Mouse (Mus musculus) bone marrow, adult 2 months (tissue): ENCODE measurements around the gene Usb1. TPM values are rescaled to one million over a fixed set of nuclear protein-coding genes. Genes with fewer than 3 reads are reported as not detected.

Experiments used
- H3K27ac ChIP-seq: fragments of 200-500 bp; 2 replicates; pipeline ENCODE4 v1.5.1; 2012; ENCODE audit warnings: low read depth, mild to moderate bottlenecking, control low read depth, inconsistent platforms, low read length; ENCODE audit not compliant: control insufficient read depth, poor library complexity, insufficient read depth
- H3K4me1 ChIP-seq: fragments of 200-500 bp; 2 replicates; pipeline ENCODE4 v1.6.1; 2011; ENCODE audit warnings: low read length; ENCODE audit not compliant: control insufficient read depth, insufficient read depth
- H3K4me3 ChIP-seq: fragments of 200-500 bp; replicated peaks from 2 replicates; pipeline ENCODE3; 2011; ENCODE audit warnings: mild to moderate bottlenecking, low read depth, low read length, control low read depth; ENCODE audit not compliant: control insufficient read depth
- CTCF ChIP-seq: fragments of 200-500 bp; IDR thresholded peaks from 2 replicates; pipeline ENCODE4 v1.5.1; 2011; ENCODE audit warnings: low read length, control low read depth; ENCODE audit not compliant: control insufficient read depth, insufficient read depth
- POLR2A ChIP-seq: fragments of 200-500 bp; IDR thresholded peaks from 2 replicates; pipeline ENCODE4 v1.6.1; 2011; ENCODE audit warnings: low read depth, mild to moderate bottlenecking, control low read depth, low read length, borderline replicate concordance; ENCODE audit not compliant: control insufficient read depth
- WGBS: fragments of 180-500 bp; shearing (Covaris S2); methylation state at CpG from one replicate; pipeline ENCODE4 v1.1.7; 2018; 5-methylcytosine and 5-hydroxymethylcytosine counted together
- polyA plus RNA-seq: library from polyadenylated mRNA; stranded (reverse); fragments of >200 nt; gene quantifications from 2 replicates; pipeline ENCODE4 v1.2.4, GENCODE M21; 2011; ENCODE audit warnings: low replicate concordance; ENCODE audit not compliant: missing spikeins, insufficient read depth, insufficient read length

Usb1 gene
- polyA plus RNA-seq, 1 experiment: 20.2 TPM

DNA sequence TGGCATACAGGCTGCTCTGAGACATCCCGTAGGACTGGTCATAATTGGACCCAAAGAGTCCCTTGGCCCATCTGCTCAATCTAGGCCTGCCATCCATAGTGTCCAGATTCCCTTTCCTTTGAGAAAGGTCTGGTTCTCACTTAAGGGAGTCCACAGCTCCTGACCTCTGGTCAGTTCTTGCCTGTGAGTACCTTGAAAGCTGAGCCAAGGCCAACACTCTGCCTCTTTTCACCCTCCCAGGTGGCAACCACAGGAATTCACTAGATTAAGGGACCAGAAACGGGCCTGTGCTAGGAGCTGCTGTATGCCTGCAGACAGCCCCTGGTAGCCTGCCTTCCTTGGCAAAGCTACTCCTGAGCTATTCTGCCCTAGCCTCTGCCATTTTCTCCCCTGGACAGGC is 22.5 kb downstream of the Usb1 start:
- no peaks in the 10 kb centered on the region; the same call in 1 of the 2 replicates for H3K4me1 ChIP-seq
- no peak overlapping the region for H3K27ac ChIP-seq
- TF ChIP-seq POLR2A: no peak
- TF ChIP-seq CTCF: no peak
- H3K4me3 ChIP-seq: no peak overlapping the region
- 80% methylated on average over 2 of the region's 2 CpGs for WGBS

DNA sequence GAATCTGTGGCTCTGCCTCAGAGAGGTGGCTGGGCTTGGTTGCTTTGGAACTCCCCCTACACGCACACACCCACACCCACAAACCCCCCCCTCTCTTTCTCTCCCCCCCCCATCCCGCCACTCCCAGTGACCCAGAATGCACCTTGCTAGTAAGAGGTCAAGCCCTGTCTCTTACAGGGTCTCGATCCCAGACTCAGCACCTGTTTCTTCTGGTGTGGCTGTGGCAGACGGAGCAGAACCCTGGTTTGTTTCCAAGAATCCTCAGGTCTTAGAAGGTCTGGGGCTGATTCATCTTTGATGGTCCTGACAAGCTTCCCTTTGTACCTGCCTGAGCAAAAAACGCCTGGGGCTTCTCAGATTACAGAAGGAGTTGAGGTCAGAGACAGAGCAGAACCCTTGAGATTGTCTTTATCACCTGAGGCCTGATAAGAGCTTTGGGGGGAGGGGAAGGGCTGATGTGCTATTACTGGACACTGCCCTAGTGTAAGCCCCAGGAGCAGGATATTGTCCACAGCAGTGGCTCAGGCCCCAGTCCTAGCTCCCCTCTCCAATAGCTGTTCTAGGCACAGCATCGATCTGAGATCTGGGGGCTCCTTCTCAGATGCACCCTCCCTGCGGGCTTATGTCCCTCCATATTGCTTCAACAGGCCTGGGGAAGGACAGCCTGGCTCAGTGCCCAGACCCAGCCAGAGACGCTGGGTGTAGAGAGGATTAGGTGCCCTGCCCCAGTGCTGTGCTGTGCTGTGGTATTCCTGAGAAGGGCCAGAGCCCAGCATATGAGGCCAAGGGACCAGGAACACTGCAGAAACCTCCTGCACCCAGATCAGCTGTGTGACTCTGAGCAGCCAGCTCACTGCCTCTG is 26.7 kb downstream of the Usb1 start:
- no peak overlapping the region for H3K4me3 ChIP-seq
- 64% methylated on average over 8 of the region's 8 CpGs for WGBS
- H3K4me1 ChIP-seq: no peaks in the 10 kb centered on the region; the same call in 1 of the 2 replicates
- TF ChIP-seq CTCF (no peak), POLR2A (no peak)
- no peak overlapping the region for H3K27ac ChIP-seq

DNA sequence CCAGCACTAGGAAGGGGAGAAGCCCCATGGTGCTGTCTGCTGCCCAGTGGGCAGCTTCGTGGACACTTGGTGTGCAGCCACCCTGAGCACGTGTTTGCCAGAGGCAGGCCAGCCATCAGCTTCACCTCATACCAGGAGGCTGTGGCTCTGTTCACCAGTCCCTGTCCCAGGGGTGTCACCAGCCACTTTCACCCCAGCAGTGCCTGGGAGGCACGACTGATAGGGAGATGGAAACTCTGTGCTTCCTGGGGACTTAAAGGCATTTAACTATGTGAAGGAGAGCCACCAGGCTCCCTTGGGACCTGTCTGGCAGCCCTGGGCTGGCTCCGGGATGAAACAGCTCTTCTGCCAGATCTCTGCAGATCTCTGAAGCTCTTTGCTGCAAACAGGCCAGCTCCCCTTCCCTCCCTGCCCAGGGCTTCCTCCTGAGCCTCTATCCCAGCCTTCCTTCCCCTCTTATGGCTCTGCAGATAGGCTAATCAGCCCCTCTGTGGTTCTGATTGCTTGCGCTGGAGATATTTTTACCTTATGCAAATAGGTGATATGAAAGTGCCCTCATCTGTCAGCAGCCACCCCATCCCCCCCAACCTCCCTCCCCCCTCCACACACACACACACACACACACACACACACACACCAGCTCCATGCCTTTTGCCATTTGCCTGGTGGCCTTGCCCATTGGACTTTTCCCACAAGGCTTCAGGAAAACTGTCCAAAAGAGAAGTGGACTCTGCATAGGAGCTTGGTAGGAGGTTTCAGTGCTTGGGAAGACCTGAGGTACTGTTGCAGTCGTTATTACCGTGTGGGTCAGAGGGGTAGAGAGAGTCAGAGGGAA is 28.3 kb downstream of the Usb1 start:
- no peak for TF ChIP-seq POLR2A
- TF ChIP-seq CTCF: no peak
- H3K27ac ChIP-seq: no peak overlapping the region
- no peaks in the 10 kb centered on the region; the same call in 1 of the 2 replicates for H3K4me1 ChIP-seq
- no peak overlapping the region for H3K4me3 ChIP-seq
- WGBS: 49% methylated on average over 7 of the region's 7 CpGs

DNA sequence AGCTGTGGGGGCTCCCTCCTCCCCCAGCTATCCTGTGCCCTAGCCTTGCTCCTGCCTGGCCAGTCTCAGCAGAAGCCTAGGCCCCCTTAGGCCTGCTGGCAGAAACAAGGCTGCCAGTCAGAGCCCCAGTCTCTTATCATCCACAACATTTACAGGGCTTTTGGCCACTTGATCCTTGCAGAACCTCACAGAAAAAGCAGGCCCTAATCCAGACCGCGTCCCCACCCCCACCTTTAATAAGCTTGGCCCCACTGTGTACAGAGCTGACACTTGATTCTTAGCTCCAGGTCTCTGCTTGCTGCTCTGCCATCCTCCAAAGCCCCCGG is 28.9 kb downstream of the Usb1 start:
- H3K4me3 ChIP-seq: no peak overlapping the region
- 73% methylated on average over 3 of the region's 3 CpGs for WGBS
- no peak for TF ChIP-seq CTCF
- TF ChIP-seq POLR2A: no peak
- no peaks in the 10 kb centered on the region; the same call in 1 of the 2 replicates for H3K4me1 ChIP-seq
- no peak overlapping the region for H3K27ac ChIP-seq

DNA sequence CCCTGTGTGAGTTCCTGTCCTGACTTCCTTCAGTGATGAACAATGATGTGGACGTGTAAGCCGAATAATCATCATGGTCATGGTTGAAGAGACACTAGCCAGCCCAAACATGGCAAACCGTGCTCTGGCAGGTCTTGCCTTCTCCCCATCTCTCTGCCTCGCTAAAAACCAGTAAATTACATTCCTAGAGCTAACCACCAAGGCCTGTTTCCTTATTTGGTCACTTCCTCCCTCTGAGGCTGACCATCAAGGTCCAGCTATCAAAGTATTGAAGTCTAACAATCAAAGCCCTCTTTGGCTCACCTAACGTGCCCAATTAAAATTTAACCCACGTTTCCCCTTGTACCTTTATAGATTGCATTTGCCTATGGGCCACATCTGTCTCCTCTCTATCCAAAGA is 30.2 kb downstream of the Usb1 start:
- Histone ChIP-seq H3K27ac (no peak overlapping the region), H3K4me1 (no peaks in the 10 kb centered on the region; the same call in 1 of the 2 replicates), H3K4me3 (no peak overlapping the region)
- no peak for TF ChIP-seq CTCF
- no peak for TF ChIP-seq POLR2A
- 70% methylated on average over 6 of the region's 6 CpGs for WGBS

DNA sequence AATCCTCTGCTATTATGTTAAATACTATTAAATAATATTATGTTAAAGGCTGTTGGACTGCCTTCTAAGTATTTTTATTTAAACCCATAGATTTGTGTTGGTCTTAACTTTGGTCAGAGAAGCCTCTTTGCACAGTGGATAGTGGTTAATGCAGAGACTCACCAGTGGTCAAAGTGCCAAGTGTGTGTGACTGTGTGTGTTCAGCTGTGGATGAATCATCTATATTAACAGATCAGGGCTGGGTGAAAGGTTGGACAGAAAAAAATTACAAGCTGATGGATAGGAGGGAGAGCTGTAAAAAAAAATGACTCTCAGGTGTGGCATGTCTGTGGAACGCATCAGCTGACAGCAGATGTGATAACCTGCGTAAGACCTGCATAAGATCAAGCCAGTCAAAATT is 31.8 kb downstream of the Usb1 start:
- 91% methylated on average over 2 of the region's 2 CpGs for WGBS
- no peaks in the 10 kb centered on the region; the same call in 1 of the 2 replicates for H3K4me1 ChIP-seq

DNA sequence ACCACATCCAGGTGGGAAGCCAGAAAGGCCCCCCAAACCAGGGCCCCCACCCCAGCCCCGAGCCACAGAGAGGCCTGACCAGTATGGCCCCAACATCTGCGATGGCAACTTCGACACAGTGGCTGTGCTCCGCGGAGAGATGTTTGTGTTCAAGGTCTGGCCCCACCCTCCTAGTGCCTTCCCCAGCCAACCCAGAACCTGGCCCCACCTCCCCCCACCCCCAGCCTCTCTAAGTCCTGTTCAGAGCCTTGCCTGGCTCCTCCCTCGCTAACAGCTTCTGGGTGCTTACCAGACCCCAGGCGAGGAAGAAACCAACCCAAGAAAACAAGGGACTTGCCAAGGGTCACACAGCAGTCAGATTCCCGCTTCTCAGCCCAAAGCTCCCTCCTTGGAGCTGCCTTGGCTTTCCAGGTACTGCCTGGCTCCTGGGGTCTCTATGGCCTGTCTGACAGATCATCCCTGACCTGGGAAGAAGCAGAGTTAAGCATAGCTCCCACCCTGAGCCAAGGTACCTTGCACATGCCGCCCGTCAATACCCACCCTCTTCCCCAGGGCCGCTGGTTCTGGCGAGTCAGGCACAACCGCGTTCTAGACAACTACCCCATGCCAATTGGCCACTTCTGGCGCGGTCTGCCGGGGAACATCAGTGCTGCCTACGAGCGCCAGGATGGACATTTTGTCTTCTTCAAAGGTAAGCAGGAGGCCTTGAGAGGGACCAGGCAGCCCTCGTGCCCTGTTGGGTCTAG is 37.7 kb downstream of the Usb1 start:
- Histone ChIP-seq H3K4me1 (no peaks in the 10 kb centered on the region), H3K4me3 (no peak overlapping the region), H3K27ac (no peak overlapping the region)
- WGBS: 22% methylated on average over 20 of the region's 20 CpGs
- TF ChIP-seq POLR2A (no peak), CTCF (no peak)

More for the DNA sequence above, 31.8 kb downstream of the Usb1 start:
- no peak overlapping the region for H3K27ac ChIP-seq
- no peak for TF ChIP-seq CTCF
- no peak for TF ChIP-seq POLR2A
- H3K4me3 ChIP-seq: no peak overlapping the region
